Mouse (Mus musculus): ENCODE data around the gene Hes1.

- TF ChIP-seq CTCF (IDR thresholded peaks at IDR 0.05; ENCODE audit: control insufficient read depth, insufficient read depth, insufficient replicate concordance, low read depth, low read length) (no peak), POLR2A (IDR thresholded peaks at IDR 0.05; ENCODE audit: control insufficient read depth, low read depth, low read length) (no peak)
Measured at GRCm38 (mm10) chr16:30034521-30034920, 29.7 kb upstream of the Hes1 start.

Data from testis, adult 2 months (tissue).